Mouse (Mus musculus) gastrocnemius, postnatal 10 days (tissue): ENCODE results near the gene Capn6. TPM values are rescaled to one million over a fixed set of nuclear protein-coding genes. Genes with fewer than 3 reads are reported as not detected.

Experiments used
- DNase-seq: peaks from one replicate; pipeline ENCODE4 v3.0.0; 2021; ENCODE audit warnings: mixed read lengths
- long read RNA-seq, 2 experiments: library from polyadenylated mRNA; stranded (forward); transcript quantifications; one replicate each; pipeline ENCODE4 v2.0.0; 2021
- microRNA-seq, 2 experiments: library from miRNA; unstranded; fragments of <30 nt; microRNA quantifications; one replicate each; pipeline ENCODE4 v1.2.0; 2021
- total RNA-seq, 2 experiments: library from RNA; stranded (reverse); gene quantifications; 2 replicates each; pipeline ENCODE4 v1.2.3; 2021

Gene Capn6
- total RNA-seq = 100 to 1,000 TPM; 103 to 104 TPM
- long read RNA-seq, experiment 1, transcript Capn6-201 (13 exons, 3,561 nt) = major isoform, 170 of 188 reads
- long read RNA-seq, experiment 1, partial matches to known transcripts = 14 of 188 reads
- long read RNA-seq, experiment 1, other reads (novel, unspliced or antisense) = 4 of 188 reads
- long read RNA-seq, experiment 2, transcript Capn6-201 (13 exons, 3,561 nt) = major isoform, 137 of 153 reads
- long read RNA-seq, experiment 2, partial matches to known transcripts = 15 of 153 reads
- long read RNA-seq, experiment 2, other reads (novel, unspliced or antisense) = 1 of 153 reads

DNA sequence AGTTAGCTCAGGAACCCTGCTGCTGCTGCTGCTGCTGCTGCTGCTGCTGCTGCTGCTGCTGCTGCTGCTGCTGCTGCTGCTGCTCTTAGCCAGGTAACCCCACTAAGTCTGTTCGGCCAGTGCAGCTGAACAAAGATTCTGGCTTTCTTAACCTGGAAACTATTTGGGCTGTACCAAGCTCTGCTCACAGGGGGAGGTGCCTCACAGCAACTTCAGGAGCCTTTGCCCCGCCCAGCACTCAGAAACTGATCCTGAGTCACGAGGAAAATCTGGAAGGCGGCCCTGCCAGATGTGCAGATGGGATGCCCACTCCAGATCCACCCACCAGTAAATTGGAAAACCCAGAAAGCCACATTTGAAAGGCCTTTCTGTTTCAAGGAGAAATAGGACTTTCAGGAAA is at the start of gene Capn6:
Gene Capn6, minus strand, starts transcription at position 203 of the 400 bp plus-strand sequence.
- peak; percentile 52 for DNase-seq

DNA sequence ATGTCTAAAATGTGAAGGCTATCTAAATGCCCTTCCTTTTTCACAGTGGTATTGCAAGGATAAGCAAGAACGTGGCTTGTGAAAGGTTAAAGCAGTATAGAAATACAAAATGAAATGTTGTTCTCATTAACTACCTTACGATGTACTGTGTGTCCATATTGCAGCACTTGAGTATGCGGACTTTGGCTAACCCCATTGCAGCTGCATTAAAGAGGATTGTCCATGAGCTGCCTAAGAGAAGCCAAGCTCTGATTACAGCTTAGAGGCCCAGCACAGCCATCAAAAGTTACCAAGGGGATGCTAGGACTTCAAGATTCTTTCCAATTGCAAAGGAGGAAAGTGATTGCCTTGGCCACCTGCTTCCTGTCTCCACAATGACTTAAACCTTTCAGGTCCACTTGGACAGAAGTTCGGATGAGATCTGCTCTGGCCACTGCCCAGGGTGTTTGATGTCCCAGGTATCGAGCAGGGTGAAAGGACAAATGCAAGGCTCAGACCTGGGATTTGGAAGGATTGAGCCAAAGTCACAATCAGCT is 40.0 kb upstream of the Capn6 start:
- no peak for DNase-seq

DNA sequence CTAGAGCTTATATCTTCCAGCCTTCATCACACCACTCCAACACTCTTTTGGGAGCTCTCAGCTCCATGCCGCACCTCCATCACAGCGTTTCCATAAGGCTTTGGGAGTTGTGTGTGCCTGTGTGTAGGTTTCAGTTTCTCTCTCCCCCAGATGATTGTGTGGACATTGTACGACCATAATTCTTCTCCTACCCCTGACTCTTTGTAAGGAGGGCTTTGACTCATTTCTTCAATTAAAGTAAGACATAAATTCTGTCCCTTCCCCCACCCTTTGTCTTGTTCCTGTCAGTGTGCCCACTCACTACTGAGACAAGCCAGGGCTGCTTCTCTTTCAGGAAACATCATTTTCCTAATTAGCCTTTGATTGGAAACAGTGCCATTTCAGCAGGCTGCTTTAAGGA is 24.1 kb upstream of the Capn6 start:
- DNase-seq = no peak

DNA sequence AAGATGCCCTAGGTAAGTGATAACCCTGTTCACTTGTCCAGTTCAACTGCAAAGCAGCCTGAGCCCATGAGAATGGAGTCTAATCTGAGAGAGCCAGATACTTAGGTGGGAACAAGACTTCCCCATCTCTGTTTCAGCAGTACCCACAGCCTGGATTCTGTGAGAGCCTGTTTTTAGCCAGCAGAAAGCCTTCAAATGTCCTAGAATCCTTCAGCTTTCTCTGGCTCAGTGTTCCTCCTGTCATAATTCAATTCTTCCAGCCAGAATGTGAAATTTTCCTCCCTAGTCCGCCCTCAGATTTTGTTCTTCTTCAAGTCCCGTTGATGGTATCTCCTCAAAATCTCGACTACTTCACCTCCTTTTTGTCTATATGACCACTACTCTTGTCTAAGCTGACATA is 22.8 kb upstream of the Capn6 start:
- DNase-seq = no peak

- no peak for DNase-seq
Measured at GRCm38 (mm10) chrX:143846637-143847036, 19.4 kb upstream of the Capn6 start.

DNA sequence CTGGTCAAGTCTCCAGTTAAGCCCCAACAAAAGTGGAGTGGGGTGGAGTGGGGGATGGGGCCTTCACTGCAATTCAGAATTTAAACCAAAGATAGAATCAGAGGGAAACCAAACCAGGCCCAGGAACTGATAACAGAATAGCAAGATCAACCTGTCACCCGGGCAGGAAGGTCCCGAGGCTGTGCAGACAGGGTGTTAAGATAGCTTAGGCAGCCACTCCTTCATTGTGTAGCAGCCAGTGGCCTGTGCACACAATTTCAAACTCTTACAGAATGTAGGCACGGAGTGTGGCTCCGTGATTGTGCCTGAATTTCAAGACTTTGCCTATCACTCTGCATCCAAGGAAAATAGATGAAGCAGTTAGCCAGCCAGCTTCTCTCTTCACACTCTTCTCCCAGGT is 693 bp downstream of the Capn6 start:
- peak; percentile 3 for DNase-seq

- no peak for DNase-seq
Measured at GRCm38 (mm10) chrX:143818961-143819360, 8.3 kb downstream of the Capn6 start.

GRCm38 (mm10) chrX:143815948-143816347 is 11.3 kb downstream of the Capn6 start:
- DNase-seq = no peak

DNA sequence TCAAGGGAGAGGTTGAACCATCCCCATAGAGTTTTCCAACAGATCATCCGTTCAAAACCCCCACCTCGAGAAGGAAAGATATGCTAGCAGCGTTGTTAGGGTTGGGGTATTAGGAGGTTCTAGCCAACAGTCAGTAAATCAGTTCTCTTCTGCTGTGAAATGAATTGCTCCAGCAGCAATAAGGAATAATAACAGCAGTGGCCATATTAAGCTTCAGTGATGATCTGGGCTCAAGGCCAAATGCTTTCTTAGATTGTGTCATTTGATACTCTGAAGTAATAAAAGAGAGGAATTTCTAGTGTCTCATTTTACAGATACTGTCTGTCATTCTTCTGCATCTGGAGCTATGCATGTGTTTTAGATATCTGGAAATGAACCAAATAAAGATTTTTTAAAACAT is 64.7 kb downstream of the Capn6 start:
- no peak for DNase-seq

Small RNAs within 50 kb of the gene (microRNA-seq; reads per million reads assigned to microRNA genes)
- gene Gm47298 = 0 reads per million in 2 experiments

Other genes starting within 250 kb of the Capn6 start
- gene Dcx, start 105.9 kb upstream of the Capn6 start, total RNA-seq = 1 to 10 TPM; 3.0 to 3.2 TPM